Comparison of ENCODE assay signal across 8 mouse cellular contexts in genomic region chr6:28705384-28706107, GRCm38 (mm10).
DNase-seq lines count a peak whose midpoint lies in the region; ATAC-seq lines count a peak whose summit lies in the region.

No protein-coding gene starts in this region.

- peaks cover 11% of the 10 kb centered on the region; the same call in 1 of the 2 replicates for H3K4me1 ChIP-seq in midbrain, embryonic 14.5 days (ENCODE audit: control insufficient read depth, insufficient read depth, low read length)
- peaks cover 20% of the 10 kb centered on the region for H3K4me1 ChIP-seq in midbrain, embryonic 10.5 days
- peaks cover 22% of the 10 kb centered on the region for H3K4me1 ChIP-seq in midbrain, embryonic 16.5 days (ENCODE audit: control insufficient read depth, insufficient read depth, low read length)

- H3K4me2 ChIP-seq in midbrain, embryonic 14.5 days (ENCODE audit: low read length): no peak overlapping the region
- H3K4me2 ChIP-seq in midbrain, embryonic 16.5 days (ENCODE audit: low read length): no peak overlapping the region

- no peak for DNase-seq in midbrain, embryonic 14.5 days
- no peak for DNase-seq in midbrain, embryonic 10.5 days (ENCODE audit: low spot score)
- peak; percentile 90 for DNase-seq in layer of hippocampus, adult 9-11 months
- DNase-seq in adrenal gland, postnatal 36 days: no peak
- no peak for DNase-seq in urinary bladder, postnatal 14 days (ENCODE audit: low spot score)
- no peak for DNase-seq in natural killer cell, adult 2 months (ENCODE audit: low spot score in 2 of 2)

- ATAC-seq in midbrain, embryonic 14.5 days (ENCODE audit: low FRiP score, low TSS enrichment): no peak
- ATAC-seq in erythroid progenitor cell, adult 5-6 weeks (replicated peaks; ENCODE audit: low FRiP score, poor library complexity, severe bottlenecking): peak; percentile 45
- peak; percentile 60; the same call in 1 of the 2 replicates for ATAC-seq in midbrain, embryonic 16.5 days

- peak overlapping the region; percentile 33; the same call in 1 of the 2 replicates for H3K27ac ChIP-seq in midbrain, embryonic 14.5 days (replicated peaks; ENCODE audit: low read depth, low read length)
- no peak overlapping the region for H3K27ac ChIP-seq in midbrain, embryonic 10.5 days (replicated peaks)
- 0 out of 2 replicates have a peak overlapping the region, but pooled peaks have one; percentile 22 for H3K27ac ChIP-seq in midbrain, embryonic 16.5 days (ENCODE audit: low read length)

- H3K4me3 ChIP-seq in midbrain, embryonic 14.5 days (replicated peaks; ENCODE audit: low read depth, low read length): no peak overlapping the region
- no peak overlapping the region for H3K4me3 ChIP-seq in midbrain, embryonic 10.5 days
- no peak overlapping the region for H3K4me3 ChIP-seq in midbrain, embryonic 16.5 days (ENCODE audit: low read depth, low read length)

- H3K9me3 ChIP-seq in midbrain, embryonic 14.5 days (ENCODE audit: control insufficient read depth, low read length): no peaks in the 10 kb centered on the region
- no peaks in the 10 kb centered on the region for H3K9me3 ChIP-seq in midbrain, embryonic 10.5 days (replicated peaks)
- no peaks in the 10 kb centered on the region for H3K9me3 ChIP-seq in midbrain, embryonic 16.5 days (replicated peaks; ENCODE audit: control insufficient read depth, low read length, poor library complexity, severe bottlenecking)

- 0 out of 2 replicates have a peak, but pooled peaks cover 4% of the 10 kb centered on the region for H3K36me3 ChIP-seq in midbrain, embryonic 14.5 days (ENCODE audit: control insufficient read depth, insufficient read depth, low read length)
- peaks cover 22% of the 10 kb centered on the region for H3K36me3 ChIP-seq in midbrain, embryonic 10.5 days
- no peaks in the 10 kb centered on the region for H3K36me3 ChIP-seq in midbrain, embryonic 16.5 days (ENCODE audit: control insufficient read depth, insufficient read depth, low read length)

- WGBS in midbrain, embryonic 14.5 days: 60% methylated on average over 6 of the region's 6 CpGs
- WGBS in midbrain, embryonic 10.5 days: 89% methylated on average over 6 of the region's 6 CpGs
- 57% methylated on average over 6 of the region's 6 CpGs for WGBS in midbrain, embryonic 16.5 days

- H3K9ac ChIP-seq in midbrain, embryonic 14.5 days (replicated peaks; ENCODE audit: low read length): no peak overlapping the region
- no peak overlapping the region for H3K9ac ChIP-seq in midbrain, embryonic 16.5 days (ENCODE audit: low read depth, low read length)

- no peaks in the 10 kb centered on the region for H3K27me3 ChIP-seq in midbrain, embryonic 14.5 days (ENCODE audit: control insufficient read depth, insufficient read depth, low read length)
- no peaks in the 10 kb centered on the region for H3K27me3 ChIP-seq in midbrain, embryonic 10.5 days (ENCODE audit: low read depth, poor library complexity, severe bottlenecking)
- H3K27me3 ChIP-seq in midbrain, embryonic 16.5 days (ENCODE audit: control insufficient read depth, insufficient read depth, low read depth, low read length): no peaks in the 10 kb centered on the region
